Mouse (Mus musculus) NIH3T3 (cell line): Measurements from ENCODE around the gene H1foo.
A peak's percentile ranks its signal among the peaks of the same experiment; 100 is the strongest.

Experiments
- DNase-seq: peaks from one replicate; pipeline ENCODE4 v3.0.0-alpha.2; 2012; ENCODE audit warnings: low read depth

The H1foo gene

DNA sequence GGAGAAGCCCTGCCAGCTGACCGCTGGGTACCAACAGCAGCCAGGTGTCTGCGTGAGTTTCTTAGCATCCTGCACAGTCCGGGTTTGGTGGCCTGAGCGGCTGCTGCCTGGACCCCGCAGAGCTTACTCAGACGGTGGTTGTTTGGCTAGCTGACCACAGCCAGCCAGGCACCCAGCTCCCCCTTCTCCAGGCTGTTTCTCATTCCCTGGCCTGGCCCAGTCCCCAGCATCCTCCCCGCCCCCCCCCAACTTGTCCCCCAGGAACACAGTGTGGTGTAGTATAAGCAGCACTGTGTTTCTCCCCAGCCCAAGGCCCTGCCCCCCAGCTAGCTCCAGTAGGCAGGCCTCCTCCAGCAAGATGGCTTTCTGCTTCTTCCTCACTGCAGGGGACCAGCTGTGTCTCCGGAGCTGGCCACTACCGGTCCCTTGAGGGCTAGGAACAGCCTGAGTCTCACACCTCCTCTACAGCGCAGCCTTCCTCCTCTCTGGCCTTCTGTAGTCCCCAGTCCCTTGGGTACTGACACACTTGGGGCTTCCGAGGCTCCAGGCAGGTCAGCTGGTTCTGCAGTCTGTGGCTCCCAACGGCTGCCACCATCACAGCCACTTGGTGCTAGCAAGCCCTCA is 41.8 kb downstream of the H1foo start:
- peak; percentile 40 for DNase-seq

DNA sequence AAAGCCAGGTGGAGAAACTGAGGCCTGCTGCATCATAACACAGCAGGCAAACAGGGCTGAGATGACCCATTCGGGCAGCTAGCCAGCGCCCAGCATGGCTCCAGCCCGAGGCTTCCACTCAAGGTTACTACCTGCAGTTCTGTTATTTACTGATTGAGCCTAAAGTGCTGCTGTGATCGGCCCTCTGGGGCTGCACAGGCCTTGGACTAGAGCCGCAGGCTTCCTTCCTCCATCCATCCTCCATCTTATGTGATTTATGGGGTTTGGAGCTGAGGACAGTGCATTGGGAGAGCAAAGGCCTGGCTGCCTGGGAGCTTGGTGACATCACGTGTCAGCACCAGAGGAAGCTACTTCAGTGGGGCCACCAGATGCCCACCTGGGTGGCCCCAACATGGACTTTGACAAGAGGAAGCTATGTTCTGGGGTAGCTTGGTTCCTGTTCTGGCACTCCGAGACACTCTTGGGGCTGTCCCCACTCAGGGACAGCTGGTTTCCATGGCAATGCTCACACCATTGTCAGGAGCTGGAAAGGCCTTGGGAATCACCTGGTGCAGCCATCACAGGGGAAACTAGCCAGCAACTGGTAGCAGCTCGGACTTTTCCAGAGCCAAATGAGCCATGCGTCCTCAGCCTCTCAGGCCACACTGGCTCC is 42.5 kb downstream of the H1foo start:
- DNase-seq, result no peak

DNA sequence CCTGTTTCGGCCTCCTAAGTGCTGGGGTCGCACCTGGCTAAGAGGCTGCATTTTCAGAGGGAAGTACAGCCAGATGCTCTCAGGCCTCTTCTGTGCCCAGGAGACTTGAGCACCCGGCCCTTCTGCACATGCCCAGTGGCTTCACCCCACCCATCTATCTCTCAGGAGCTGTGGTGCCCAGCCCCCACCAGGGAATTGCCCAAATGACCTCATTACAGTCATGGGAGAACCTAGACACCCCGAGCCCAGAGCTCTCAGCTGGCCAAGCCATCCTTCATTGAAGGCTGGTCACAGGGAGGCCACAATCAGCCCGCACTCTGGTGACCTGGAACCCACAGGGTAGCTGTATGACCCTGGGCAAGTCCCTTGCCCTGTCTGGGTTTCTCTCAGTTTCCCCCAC is 44.3 kb downstream of the H1foo start:
- DNase-seq, result no peak

DNA sequence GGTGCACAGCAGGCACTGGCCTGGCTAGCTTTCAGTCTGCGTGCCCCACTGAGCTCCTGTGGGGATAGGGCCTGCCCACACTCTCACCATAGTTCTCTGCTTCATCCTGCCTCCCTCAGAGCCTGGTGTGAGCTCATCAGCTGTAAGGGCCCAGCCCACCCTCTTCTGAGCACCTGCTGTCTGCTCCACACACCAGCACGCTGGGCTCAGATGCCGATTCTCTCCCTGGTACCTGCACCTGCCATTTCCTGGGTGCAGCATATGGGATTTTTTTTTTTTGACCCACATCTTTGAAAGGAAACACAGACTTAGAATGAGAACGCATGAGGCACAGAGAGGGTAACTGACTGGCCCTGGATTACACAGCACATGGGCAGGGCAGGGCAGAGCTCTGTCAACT is 44.9 kb downstream of the H1foo start:
- DNase-seq, result no peak

DNA sequence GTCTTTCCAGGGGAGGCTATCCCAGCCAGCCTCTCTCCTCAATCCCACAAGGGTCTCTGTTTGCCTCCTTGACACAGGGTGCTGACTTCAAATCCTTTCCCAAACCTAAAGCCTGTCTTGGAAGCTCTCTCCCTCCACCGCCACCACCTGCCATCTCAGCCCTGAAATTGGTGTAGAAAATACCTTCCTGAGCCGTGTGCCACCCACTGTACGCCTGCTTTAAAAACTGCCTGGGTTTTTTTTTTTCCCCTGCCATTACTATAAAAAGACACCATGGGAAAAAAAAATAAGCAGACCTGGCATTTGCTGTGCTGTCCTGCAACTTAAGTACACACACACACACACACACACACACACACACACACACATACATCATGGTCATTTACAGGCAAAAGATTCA is 45.3 kb downstream of the H1foo start:
- no peak for DNase-seq

DNA sequence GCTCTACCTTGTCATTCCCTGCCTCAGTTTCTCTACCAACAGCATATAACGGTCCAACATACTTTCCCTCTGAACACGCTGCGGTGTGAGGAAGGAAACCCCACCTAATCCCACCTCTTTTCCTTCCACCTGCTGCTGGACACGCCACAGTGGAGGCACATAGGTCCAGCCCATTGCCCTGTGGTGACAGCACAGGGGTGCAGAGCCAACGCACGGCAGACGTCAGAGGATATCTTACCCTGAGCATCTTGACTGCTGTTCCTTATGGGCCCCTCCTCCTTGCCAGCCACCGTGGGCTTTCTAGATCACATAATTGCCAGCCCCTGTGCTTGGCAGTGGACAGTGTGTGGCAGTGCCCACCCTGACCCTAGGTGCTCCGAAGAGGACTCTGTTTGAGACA is 45.7 kb downstream of the H1foo start:
- DNase-seq, result no peak

DNA sequence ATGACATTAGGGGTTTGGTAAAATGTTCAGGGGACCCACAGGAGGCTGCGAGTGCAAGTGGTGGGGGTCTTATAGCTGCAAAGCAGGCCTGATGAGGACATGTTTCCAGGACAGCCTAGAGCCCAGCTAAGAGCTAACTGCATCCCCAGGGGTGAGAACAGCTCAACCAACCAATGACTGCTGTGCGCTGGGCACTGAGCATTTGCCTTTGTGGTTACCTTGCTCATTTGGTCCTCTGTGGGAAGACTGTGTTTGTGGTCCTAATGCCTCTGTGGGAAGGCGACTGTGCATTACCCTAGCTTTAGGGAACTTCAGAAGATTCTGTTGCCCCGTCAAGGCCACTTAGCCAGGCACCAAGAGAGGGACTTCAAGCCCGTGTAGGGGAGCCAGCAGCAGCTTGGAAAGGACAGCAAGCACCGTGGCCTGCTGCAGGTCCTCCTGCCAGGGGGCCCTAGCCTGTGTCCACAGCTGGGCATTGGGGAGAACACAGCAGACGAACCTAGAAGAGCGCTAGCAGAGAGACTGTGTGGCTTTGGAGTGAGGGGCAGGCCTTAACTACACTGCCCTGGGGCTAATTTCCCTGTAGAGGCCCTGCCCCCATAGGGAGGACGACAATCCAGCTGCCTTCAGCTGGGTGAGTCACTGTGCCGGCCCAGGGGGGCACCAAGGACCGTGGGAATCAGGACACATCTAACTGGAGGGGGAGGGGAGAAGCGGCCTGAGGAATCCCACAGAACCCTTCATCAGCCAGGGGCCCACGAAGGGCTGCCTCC is 46.6 kb downstream of the H1foo start:
- DNase-seq, result peak; percentile 85

DNA sequence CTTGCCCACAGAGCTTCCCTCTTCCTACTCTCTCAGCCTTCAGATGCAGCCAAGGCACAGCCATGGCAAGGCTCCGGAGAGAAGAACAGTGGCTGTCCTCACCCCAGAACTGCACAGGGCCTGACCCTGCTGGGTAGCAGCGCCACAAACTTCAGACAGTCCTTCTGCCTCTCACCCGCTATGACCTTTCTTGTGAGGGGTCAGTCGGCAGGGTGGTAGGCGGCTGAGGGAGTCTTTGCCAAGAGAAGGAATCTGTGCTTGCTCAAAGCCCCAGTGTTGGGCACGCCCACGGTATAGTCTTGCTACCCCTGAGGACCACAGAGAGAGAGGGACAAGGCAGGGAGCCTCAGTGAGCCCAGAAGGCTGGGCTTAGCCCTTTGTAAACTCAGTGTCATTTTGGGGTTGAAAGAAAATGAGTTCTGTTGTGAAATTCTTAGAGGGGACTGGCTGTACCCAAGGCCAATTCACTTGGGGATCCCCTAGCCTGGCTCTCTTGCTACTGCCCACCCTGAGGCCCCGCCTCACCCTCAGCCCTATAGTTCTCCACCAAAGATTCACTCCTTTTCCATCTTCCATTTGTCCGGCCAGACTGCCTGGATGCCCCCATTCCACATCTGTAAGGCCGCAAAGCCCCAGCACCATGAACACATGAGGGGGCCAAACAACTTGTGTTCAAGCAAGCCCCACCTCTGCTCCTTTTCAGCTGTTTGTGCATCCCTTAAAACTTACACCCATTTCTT is 47.3 kb downstream of the H1foo start:
- peak; percentile 66 for DNase-seq

DNA sequence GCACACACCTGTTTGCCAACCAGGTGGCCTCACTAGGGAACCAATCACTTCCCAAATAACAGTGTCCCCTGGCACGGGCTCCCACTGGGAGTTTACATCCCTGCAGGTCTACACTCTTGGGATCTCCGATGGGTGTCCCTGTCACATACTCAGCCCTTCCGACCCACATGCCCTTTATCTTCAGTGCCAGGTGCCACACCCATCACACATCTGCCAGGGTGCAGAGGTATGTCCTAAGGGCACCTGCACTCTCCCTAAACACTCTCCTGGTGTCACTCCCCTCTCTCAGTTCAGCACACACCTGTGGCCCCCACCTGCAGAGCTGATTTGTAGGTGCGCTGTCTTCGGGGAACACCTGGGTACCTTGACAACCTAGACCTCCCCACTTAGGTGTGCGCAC is 48.2 kb downstream of the H1foo start:
- no peak for DNase-seq

DNA sequence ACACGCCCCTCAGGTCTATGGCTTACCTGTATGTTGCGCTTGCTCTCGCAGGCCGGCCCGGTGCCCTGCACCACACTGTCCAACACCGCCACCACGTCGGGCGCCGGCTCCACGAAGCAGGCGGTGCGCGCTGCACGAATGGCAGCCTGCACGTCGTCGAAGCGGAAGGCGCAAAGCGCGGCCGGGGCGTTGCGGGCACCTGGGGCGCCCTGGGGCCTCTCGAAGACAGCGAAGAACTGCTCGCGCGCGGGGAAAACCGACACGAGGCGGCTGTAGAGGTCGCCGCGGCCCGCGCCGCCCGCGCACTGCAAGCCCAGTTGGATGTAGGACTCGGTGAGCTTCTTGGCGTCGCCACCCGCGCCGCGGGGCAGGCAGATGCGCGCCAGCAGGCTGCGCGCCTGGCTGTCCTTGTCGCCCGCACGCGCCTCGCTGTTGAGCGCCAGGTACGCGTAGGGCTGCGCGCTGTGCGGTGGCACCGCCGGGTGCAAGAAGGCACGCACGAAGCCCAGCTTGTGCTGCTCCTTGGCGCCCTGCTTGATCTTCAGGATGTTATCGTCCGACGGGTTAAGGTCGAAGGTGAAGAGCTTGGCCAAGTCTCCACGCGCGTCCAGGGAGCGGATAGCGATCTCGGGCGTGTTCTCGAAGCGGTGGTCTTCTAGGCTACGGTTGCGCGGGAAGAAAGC is 48.9 kb downstream of the H1foo start:
- no peak for DNase-seq

DNA sequence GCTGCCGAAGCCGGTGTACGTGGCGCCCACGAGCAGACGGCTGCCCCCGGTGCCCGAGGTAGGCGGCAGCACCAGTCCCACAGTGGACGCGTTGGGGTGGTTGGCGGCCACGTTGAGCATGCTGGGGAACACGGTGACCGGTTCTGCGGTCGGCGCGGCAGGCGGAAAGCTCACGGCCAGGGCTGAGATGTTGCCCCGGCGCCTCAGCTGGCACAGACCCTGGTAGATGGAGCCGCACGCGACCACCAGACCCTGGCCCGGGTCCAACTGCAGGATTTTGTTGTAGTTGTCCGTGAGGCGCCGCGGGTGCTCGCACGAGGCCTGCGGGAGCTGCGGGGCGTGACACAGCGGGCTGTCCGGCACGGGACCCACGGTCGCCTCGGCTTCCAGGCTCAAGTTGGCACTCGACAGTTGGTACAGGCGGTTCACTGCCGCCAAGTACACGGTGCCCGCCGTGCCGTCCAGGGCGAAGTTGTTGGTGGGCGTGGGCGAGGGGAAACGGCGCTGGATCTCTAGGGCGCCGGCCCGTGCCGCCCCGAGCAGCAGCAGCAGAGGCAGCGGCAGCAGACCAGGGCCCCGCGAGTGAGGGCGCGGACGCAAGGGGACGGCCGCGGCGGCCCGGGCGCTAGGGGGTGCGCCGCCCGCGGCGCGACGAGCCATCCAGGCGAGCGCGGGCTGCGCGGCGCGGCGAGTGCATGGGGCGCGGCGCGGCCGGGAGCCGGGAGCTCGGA is 49.6 kb downstream of the H1foo start:
- DNase-seq, result peak; percentile 56

DNA sequence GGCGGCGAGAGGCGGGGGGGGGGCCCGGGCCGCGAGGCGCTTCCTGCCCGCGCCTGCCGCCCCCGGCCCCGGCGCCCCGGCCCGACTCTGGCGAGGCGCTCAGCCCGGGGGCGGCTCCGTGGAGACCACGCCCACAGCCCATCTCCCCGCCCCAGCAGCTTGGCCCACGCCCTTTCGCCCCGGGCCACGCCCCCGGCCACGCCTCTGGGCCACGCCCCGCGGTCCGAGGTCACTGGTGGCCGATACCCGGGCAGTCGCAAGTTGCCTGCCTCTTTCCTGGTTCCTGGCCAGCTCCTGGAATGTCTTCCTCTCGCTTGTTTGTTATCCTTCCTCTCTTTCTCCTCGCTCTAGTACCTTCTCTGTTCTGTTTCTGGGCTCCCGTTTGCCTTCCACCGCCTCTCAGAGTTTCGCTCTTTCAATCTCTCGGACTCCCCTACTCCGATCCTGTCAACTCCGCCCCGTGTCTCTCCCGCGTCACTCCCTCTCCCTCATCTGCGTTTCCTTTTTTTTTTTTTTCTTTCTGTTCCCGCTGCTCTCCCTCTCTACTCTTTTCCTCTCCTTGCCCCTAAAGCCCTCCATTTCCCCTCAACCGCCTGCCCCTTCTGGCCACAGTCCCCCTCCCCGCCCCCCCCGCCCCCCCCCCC is 50.3 kb downstream of the H1foo start, which contains the start of gene Plxnd1:
Gene Plxnd1 (minus strand): TSS at position 129 of the 644 bp plus-strand sequence.
- DNase-seq, result peak; percentile 96

DNA sequence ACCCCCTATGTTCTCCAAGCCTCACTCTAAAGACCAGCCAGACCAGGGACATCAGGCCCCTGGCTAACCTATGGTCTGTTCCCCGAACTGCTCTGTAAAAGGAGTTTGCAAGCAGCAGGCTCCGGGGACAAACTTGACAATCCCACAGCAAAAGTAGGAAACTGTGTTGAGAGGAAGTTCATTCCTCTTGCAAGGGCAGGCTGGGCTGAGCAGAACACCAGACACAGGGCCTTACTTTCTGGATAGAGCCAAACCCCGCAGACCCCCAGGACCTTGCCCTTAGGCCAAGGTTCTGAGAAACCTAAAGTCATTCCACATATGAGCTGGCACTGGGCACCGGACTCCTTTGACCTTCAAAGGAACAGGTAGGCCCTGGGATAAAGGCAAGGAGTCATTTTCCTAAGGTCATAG is 50.8 kb downstream of the H1foo start:
- peak; percentile 46 for DNase-seq

DNA sequence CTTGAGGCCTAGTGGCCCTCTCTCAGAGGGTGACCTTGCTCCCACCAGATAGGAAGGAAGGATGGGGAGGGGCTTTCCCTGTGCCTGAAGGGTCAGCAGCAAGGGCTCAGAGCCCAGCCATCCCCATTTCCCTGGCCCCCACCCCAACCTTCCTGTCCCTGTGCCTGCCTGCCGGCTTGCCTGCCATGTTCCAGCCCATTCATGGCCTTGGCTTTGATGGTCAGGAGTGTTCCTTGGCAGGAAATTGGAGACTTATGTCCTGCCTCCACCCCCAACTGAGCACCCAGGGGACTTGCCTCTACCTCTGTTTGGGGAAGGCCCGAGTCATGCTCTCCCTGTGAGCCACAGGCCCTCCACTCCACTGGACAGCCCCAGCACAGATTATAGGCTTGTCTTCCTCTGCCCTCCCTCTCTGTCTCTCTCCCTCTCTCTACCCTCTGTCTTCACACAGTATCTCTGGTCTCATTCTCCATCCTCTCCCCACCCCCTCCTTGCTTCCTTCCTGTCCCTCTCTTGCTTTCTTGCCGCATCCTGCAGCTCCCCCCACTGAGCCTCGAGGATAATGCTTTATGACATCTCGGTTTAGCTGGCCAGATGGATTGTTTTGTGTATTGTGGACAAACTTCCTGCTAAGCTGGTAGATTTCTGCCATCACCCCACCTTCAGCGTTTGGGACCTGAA is 51.6 kb downstream of the H1foo start:
- DNase-seq, result peak; percentile 84

DNA sequence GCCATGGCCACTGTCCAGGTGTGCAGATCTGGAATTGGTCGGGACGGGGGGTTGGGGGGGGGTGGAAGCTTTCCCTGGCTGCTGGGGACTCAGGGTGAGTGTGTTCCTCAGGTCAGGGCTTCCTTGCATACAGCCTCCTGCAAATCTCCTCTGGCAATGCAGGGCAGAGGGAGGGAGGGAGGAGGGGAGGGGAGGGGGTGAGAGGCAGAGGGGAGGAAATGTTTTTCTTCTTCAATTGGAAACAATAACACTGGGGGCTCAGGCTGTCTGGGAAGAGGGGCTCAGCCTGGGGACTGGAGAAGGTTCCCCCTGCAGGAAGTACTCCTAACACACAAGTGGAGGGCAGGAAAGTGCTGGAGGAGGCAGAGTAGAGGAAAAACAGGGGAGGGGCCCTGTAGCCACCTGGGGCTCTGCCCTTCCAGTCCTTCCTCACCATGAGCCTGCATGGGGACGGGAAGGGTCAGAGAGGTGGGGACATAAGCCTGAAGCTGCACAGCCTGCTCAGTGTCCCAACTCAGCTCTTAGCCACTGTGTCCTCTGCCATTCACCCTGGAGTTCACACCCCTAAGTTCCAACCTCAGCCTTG is 53.1 kb downstream of the H1foo start:
- DNase-seq, result no peak

DNA sequence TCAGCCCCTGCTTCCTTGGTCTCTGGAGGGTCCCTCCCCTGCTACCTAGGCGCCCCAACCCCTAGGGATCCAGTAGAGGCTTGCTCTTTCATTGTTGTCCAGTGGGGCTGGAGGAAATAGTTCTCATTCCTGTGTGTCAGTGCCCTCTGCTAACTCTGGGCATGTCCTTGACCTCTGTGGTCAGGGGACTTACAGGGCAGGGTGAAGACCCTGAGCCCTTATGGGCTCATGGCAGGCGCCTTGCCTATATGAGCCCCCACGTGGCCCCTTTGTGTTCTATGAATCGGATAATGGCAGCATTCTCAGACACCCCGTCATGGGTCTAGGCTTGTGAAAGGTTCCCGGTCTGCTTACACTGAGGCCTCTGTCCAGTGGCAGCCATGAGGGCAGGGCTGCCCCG is 54.0 kb downstream of the H1foo start:
- no peak for DNase-seq

DNA sequence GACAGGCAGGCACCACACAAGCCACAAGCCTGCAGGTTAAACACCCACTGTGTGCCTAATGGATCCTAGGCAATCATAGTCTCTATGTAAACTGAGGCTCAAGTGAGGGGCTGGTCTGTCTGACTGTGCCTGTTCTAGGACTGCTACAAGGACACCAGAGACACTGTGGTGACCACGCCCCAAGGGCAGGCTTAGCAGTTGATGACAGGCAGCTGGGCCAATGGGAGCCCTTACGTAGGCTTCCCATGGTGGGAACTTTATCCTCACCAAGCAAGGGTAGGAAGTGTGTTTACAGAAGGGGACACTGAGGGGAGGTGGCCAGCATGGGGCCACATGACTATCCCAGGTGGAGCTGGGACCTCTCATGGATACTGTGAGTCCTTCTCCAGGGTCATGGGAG is 54.5 kb downstream of the H1foo start:
- DNase-seq, result no peak
